Mouse (Mus musculus): ENCODE measurements around the gene Vax1.

DNA sequence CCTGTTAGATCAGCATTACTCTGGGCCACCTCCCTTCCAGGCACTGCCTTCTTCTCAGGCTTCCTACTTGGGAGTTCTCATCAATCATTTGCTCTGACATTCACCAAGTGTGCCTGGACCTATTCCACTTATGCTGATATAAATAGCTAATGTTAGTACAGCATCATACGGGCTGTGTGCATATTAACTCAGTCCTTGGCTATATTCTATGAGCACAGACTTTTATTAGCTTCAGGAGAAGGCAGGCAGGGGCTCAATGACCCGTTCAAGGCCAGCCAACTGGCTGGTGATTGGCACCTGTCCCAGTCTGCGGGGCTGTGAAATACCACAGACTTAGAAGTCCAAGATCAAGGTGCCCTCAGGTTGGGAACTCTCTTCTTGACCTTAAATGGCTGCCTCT, 14.1 kb upstream of the Vax1 start:
- no peak for TF ChIP-seq CTCF (IDR thresholded peaks at IDR 0.05; ENCODE audit: low read depth)
- no peak for TF ChIP-seq EP300 (IDR thresholded peaks at IDR 0.05; ENCODE audit: low read depth)

Data from heart, postnatal 0 days (tissue).